Mouse (Mus musculus): ENCODE measurements around the gene Mycbp. TPM values are rescaled to one million over a fixed set of nuclear protein-coding genes. Genes with fewer than 3 reads are reported as not detected.
"Not testable (repeated sequence)": the region's sequence is repeated elsewhere in the genome, so short reads cannot be mapped to it uniquely, and the experiment has no call there.

Gene Mycbp
- total RNA-seq, 2 experiments from 2014 or later = 46.0 to 50.3 TPM

DNA sequence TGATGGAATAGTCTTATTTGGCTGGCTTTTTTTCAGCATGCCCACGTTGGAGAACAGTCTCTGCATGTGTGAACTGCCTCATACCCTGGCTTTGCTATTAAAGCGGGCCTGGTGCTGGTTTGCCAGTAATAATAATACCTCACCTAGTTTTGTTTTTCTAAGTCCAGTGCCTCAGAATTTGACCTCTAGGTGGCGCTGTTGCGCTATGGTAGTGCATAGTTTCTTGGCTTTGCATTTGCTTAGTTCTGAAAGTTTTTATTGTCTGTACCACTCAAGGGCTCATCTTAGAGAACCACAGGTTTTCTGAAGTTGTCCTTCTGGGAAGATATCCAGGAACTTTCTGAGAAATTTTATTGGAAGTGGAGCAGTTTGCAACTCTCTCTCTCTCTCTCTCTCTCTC lies 35.2 kb downstream of the Mycbp start:
- peak; percentile 84 for DNase-seq

DNA sequence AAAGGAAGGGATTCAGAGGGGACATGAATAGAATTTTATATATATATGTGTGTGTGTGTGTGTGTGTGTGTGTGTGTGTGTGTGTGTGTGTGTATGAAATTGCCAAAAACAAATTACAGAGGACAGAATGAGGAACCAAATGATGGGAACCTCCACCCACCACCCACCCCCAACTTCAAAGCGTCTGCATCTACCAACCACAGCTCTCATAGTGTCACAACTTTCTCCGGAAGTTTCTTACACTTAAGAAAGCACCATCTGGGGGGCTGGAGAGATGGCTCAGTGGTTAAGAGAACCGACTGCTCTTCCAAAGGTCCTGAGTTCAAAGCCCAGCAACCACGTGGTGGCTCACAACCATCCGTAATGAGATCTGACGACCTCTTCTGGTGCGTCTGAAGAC lies 36.2 kb downstream of the Mycbp start:
- DNase-seq = not testable (repeated sequence)

DNA sequence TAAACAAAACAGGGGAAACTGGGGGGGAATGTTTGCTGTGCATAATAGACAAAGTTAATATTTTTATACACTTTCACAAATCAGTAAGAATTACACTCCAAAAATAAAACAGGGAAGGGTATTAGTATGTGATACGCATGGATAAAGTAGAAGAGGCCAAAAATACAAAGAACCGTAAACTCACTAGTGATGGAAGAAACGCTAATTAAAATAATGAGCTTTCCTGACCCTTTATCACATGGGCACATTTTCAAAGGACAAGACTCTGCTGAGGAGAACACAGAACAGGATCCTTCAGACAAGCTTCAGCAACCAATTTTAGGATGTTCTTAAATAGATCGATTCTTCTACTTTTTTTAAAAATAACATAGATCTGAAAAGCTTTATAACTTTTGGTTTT lies 42.1 kb downstream of the Mycbp start:
- DNase-seq = no peak

DNA sequence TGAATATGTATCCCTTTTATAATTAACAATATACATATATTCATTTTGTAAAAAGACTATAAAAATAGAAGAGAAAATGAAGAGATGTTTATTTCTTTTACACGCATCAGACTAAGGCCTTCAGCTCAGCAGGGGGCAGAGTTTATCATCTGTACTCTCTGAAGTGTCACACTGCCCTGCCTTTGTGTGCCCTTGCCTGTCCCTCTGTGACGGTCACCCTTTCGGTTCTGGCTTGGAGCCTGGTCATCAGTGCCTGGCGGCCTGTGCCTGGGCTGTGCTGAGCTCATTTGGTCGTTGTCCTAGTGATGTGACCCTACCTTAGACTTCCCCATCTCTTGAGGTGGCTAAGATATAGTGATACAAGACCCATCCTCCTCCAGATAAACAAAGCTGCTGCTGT lies 42.5 kb downstream of the Mycbp start:
- peak; percentile 59 for DNase-seq

DNA sequence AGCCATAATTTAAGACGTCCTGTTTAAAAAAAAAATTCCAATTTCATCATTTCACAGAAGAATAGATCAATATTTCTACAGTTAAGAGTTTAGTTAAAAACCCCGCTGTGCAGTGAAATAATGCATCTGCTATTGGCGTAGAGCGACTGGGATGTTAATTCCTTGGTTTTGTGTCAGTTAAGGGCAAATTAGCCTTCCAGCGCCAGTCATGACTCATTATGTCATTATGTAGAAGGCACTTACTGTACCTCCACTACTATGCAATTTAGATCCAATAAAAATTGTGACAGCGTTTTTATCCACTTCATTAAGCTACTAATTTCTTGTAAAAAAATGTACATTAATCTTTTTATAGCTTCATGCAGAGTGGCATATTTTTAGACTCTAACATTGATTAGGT lies 44.3 kb downstream of the Mycbp start:
- DNase-seq = no peak

DNA sequence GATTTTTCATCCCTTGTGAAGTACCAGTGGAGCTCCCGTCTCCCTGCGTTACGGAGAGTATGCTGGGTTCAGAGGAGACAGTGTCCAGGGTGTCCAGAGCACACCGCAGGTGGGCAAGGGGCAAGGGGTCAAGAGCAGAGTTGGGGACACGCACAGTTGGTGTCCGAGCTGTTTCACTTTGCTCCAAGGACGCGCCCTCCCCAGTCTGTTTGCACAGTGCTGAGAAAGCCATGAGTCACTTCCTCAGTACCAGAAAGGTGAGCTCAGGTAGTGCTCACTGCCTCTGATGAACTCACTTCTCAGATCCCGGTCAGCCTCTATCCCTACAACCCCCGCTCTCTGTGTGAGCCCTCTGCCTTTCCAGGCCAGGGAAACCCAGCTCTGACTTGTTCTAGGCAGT lies 45.0 kb downstream of the Mycbp start:
- DNase-seq = no peak

DNA sequence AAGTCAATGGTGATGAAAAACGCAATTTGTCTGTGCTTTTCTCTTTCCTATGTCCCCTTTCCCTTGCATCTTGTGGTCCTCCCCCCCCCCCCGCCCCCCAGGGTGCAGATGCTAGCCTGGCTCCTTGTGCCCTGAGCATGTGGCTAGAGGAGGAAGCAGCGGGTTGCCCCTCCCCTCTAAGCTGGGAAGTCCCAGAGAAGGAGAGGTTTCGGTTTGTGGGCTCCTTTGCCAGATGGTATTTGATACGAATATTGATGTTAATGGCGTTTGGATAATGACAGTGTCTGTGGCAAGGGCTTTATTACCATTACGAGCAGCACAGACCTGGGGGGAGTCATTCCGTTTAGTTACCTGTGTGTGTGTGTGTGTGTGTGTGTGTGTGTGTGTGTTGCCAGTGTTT lies 47.4 kb downstream of the Mycbp start:
- DNase-seq = no peak

DNA sequence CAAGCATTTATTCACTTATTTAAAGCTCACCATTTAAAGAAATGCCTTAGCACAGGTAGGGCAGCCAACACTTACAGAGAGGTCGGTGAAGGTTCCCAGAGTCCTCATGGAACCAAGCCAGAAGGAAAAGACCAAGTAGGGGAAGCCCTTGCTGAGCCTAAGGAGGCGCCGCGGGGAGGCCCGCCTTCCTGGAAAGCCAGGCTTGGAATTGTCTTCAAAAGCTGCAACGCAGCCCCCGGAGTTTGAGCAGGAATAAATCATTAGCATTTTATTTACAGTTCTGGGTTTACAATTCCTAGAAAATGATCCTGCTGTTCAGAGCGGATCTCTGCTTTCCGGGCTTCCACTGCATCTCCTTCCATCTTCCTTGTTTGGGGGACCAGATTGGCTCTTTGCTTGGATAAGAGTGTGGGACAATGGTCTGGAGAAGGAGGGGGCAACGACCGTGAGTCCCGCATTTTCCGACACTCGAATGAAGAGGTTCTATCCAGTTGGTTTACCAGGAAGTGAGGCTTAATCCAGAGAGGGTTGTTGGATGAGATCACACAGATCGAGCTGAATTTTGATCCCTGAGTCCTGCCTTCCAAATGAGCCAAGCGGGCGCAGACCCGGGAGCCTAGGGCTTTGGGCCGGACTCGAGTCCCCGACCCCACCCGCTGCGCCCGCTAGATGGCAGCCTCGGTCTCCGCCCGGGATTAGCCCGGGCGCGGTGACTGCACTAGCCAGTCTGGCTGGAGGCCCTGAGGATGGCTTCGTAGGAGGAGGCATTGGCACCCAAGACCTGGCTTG lies 52.3 kb downstream of the Mycbp start:
- DNase-seq = peak; percentile 92

DNA sequence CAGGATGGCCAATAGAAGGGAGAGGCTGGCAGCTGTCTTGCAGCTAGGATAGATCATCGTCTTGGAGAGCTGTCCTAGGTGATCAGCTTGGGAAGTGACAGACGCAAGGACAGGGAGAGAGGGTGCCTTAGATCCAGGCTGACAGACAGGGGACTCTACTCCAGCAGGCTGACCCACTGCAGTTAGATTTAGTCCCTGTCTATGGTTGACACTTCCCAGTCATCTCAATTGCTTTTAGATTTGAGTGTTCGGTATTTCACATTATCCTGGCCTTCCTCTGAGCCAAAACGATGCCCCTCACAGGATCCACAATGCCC lies 52.8 kb downstream of the Mycbp start:
- no peak for DNase-seq

DNA sequence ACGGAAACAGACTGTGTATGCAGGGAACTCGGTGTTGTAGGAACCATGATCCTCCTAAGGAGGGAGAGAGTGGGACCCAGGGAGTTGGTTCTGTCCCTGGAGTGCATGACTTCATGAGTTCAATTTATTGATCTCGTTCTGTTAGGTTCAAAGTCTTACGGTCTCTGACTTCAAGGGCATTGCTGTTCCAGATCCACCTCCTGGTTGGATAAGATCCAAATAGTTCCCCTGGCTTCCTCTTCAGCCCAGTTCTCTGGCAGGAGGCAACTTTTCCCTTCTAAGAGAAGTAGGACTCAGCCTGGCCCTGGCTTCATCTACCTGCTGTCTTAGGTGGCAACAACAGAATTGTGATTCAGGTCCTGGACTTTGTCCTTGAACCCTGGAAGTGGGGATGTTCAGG lies 53.3 kb downstream of the Mycbp start:
- no peak for DNase-seq

DNA sequence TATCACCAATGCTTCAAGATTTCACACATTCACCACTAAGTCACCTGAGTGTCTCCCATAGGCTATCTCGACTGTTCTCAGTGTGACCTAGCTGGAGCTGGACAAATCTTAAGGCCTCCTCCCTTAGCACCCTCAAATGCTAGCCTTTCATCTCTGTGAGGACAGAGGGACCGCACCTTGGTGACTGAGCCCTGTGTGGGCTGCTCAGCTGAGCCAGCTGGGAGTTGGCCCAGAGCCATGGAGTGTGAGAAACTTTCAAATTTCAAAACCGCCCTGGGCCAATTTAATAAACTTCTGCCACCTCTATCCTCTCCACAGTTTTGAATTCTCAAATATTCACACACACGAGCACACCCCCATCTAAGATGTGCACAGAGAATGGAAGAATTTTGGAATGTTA lies 56.3 kb downstream of the Mycbp start:
- peak; percentile 25 for DNase-seq

Other genes starting within 250 kb of the Mycbp start
- gene Macf1, start 220.5 kb upstream of the Mycbp start, total RNA-seq (2021) = 100 to 1,000 TPM; 170 to 248 TPM
- gene Ndufs5, start 186.6 kb upstream of the Mycbp start, total RNA-seq (2021) = 100 to 1,000 TPM; 371 to 393 TPM
- 10 to 100 TPM; 42.3 to 50.1 TPM for gene Akirin1, start 154.5 kb upstream of the Mycbp start, total RNA-seq (2021)
- gene Rhbdl2, start 117.0 kb upstream of the Mycbp start, total RNA-seq (2021) = 1 to 10 TPM; 1.3 to 2.3 TPM
- gene 4933427I04Rik, start 45.2 kb upstream of the Mycbp start, total RNA-seq (2021) = not detected
- gene Rragc, start 12.6 kb downstream of the Mycbp start, total RNA-seq (2021) = 10 to 100 TPM; 75.9 to 79.0 TPM
- gene 4930535I16Rik, start 13.2 kb downstream of the Mycbp start, total RNA-seq (2021) = not detected